Mouse (Mus musculus): ENCODE results near the gene Dok4. TPM values are rescaled to one million over a fixed set of nuclear protein-coding genes. Genes with fewer than 3 reads are reported as not detected.

Dok4 gene
- 16.3 and 16.8 TPM in 2 replicates for polyA plus RNA-seq (2016; fragmentation: Nextera tagmentation; extraction: Ambion mirVana)

DNA sequence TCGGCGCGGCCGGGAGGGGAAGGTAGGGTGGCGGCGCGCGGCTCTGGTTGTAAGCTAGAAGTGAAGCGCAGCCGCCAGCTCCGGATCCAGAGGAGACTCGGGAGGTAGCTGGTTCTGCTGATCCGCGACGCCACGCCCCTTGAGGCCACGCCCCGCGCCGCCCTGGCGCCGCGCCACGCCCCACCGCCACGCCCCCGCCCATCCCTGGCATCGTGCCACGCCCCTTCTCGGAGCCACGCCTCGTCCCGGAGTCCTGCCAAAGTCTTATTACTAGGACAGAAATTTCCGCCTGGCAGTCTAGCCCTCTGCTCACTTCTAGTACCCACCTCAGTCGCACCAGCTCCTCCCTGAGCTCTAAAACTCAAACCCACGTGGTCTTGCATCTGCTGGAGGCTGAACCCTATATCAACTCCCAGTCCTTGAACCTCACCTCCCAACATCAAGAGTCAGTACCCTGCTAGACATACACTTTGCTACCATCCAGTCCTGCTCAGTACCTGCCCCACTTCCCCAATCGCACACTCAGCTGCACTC is at the start of gene Dok4:
TSS of gene Dok4 (minus strand) at position 134 of the 534 bp plus-strand sequence.
- WGBS: 1% methylated on average over 37 of the region's 37 CpGs

DNA sequence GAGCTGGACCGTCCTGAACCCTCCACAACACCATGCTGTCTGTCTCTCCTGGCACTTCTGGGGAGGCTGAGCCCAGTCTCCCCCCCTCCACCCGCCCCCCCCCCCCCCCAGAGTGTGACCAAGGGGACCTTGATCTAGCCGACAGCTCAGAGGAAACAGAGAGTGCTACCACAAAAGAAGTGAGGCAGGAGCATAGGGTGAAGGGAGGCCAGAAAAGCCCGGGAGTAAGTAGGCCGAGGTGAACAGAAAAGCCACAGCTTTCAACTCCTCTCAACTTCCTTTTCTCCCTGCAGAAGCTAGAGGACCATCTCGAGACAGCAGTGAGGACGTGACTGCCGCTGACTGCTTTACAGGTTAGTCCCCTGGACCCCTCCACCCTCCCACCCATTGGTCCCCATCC is 47.3 kb upstream of the Dok4 start, which contains the start of gene Adgrg5:
TSS of gene Adgrg5 (plus strand) at position 290 of the 400 bp plus-strand sequence.
- Histone ChIP-seq H3K9me3 (no peaks in the 10 kb centered on the region), H3K4me3 (no peak within 1 kb of the TSS), H3K27ac (replicated peaks) (0 out of 2 replicates have a peak within 1 kb of the TSS, but pooled peaks have one; percentile 14), H3K27me3 (replicated peaks; ENCODE audit: low read depth, poor library complexity, severe bottlenecking) (peaks cover 11% of the 10 kb centered on the region; the same call in 1 of the 2 replicates), H3K36me3 (replicated peaks) (no peaks in the 10 kb centered on the region), H3K4me1 (peaks cover 18% of the 10 kb centered on the region)
- WGBS: 50% methylated on average over 8 of the region's 8 CpGs
- no peak for DNase-seq (ENCODE audit: low spot score)

More for the DNA sequence above, at the start of gene Dok4:
- H3K9me3 ChIP-seq: no peaks in the 10 kb centered on the region
- H3K27me3 ChIP-seq (replicated peaks; ENCODE audit: low read depth, poor library complexity, severe bottlenecking): peaks cover 37% of the 10 kb centered on the region
- H3K36me3 ChIP-seq (replicated peaks): no peaks in the 10 kb centered on the region
- H3K4me1 ChIP-seq: peaks cover 49% of the 10 kb centered on the region
- H3K27ac ChIP-seq (replicated peaks): peak within 1 kb of the TSS; percentile 77
- H3K4me3 ChIP-seq: peak within 1 kb of the TSS; percentile 77
- DNase-seq (ENCODE audit: low spot score): peak; percentile 95

DNA sequence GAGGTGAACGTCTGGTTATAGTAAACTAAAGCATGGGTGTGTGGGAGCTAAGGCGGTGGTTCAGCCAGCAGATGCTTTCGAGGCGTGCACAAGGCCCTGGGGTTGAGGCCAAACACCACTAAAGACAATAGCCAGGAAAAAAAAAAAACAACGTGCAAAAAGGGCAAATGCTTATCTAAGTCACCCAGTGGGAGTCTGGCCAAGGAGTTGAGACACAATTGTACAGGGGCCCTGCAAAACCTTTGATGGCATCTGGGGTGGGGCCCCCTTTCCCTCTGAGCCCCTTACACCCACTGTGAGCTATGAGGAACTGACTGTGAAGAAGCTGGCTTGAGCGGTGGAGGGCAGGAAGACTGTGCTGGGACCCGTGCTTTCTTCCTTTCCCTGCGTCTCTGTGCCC is 46.5 kb upstream of the Dok4 start:
- Histone ChIP-seq H3K27ac (replicated peaks) (peak overlapping the region; percentile 35; the same call in 1 of the 2 replicates), H3K36me3 (replicated peaks) (no peaks in the 10 kb centered on the region)

DNA sequence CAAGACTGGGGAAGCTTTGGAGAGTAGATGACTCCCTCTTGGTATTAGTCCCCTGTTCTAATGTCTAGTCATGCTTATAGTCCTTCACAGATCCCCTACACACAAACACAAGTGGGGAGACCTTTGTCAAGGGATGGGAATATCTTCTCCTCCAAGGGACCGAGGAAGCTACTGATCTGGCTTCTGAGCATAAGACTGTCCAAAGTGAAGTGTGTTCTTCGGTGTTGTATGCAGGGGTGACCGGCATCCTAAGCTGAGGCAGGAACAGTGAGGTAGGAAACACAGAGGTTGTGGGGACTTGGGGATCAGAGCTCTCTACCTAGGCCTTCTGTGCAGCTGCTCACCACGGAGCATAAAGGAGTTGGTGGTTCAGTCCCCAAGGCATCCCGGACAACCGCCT is 46.0 kb upstream of the Dok4 start:
- Histone ChIP-seq H3K27me3 (replicated peaks; ENCODE audit: low read depth, poor library complexity, severe bottlenecking) (peaks cover 13% of the 10 kb centered on the region; the same call in 1 of the 2 replicates), H3K27ac (replicated peaks) (peak overlapping the region; percentile 35; the same call in 1 of the 2 replicates), H3K9me3 (no peaks in the 10 kb centered on the region), H3K4me3 (no peak overlapping the region), H3K4me1 (peaks cover 26% of the 10 kb centered on the region), H3K36me3 (replicated peaks) (no peaks in the 10 kb centered on the region)
- 70% methylated on average over 6 of the region's 6 CpGs for WGBS
- DNase-seq (ENCODE audit: low spot score): no peak

More for the DNA sequence above, 46.5 kb upstream of the Dok4 start:
- 39% methylated on average over 8 of the region's 8 CpGs for WGBS
- no peaks in the 10 kb centered on the region for H3K9me3 ChIP-seq
- peaks cover 25% of the 10 kb centered on the region for H3K4me1 ChIP-seq
- no peak overlapping the region for H3K4me3 ChIP-seq
- DNase-seq (ENCODE audit: low spot score): no peak
- H3K27me3 ChIP-seq (replicated peaks; ENCODE audit: low read depth, poor library complexity, severe bottlenecking): peaks cover 13% of the 10 kb centered on the region; the same call in 1 of the 2 replicates

DNA sequence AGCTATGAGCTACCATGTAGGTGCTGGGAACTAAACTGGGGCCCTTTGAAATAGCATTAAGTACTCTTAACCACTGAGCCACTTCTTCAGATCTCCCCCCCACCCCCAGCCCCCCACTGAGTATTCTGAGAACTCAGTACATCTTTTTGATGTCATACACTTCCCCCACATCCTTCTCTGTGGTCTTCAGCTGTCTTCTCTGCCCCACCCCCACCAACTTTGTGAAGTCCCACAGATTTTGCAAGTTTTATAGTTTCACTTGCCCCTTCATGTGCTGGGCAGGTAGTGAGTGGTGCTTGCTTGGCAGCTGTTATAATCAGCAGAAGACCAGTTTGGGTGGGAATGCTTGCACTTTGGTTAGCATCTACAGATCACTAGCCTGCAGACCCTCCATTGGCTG is 43.1 kb upstream of the Dok4 start:
- Histone ChIP-seq H3K4me1 (peaks cover 55% of the 10 kb centered on the region), H3K36me3 (replicated peaks) (no peaks in the 10 kb centered on the region), H3K27me3 (replicated peaks; ENCODE audit: low read depth, poor library complexity, severe bottlenecking) (peaks cover 27% of the 10 kb centered on the region), H3K4me3 (no peak overlapping the region), H3K9me3 (no peaks in the 10 kb centered on the region), H3K27ac (replicated peaks) (no peak overlapping the region)
- no peak for DNase-seq (ENCODE audit: low spot score)

DNA sequence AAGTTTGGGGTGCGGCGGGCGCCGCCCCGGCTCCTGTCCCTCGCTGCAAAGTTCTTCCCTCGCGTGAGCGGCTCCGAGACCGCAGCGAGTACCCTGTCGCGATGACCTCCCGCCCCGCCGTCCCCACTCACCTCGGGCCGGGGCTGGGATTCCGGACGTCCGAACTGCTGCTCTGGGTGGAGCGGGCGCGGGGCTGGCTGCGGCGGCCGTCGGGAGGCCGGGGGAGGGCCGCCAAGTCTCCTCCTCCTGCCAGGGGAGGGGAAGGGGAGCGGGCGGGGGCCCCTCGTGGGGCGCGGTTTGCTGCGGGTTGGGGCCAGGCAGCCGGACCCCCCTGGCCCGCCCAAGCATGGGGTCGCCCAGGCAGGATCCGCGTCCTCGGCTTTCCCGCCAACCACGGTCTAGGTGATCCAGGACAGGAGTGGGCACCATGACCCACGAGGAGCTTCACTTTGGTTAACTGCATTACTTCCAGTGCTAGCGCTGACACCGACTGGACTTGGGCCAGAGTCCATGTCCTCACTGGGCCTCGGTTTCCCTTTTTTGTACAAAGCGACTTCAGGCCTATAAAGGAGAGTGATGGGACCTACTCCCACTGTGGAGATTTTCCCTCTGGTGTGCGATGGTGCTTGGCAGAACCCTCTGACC is 41.8 kb upstream of the Dok4 start, which contains the start of gene Ccdc102a:
TSS of gene Ccdc102a (minus strand) at position 248 of the 645 bp plus-strand sequence.
- H3K4me1 ChIP-seq: peaks cover 63% of the 10 kb centered on the region
- H3K4me3 ChIP-seq: peak within 1 kb of the TSS; percentile 96
- 2% methylated on average over 51 of the region's 51 CpGs for WGBS
- peaks cover 35% of the 10 kb centered on the region for H3K27me3 ChIP-seq (replicated peaks; ENCODE audit: low read depth, poor library complexity, severe bottlenecking)
- peak; percentile 79 for DNase-seq (ENCODE audit: low spot score)
- peaks cover 4% of the 10 kb centered on the region for H3K36me3 ChIP-seq (replicated peaks)
- H3K9me3 ChIP-seq: no peaks in the 10 kb centered on the region
- H3K27ac ChIP-seq (replicated peaks): peak within 1 kb of the TSS; percentile 98

DNA sequence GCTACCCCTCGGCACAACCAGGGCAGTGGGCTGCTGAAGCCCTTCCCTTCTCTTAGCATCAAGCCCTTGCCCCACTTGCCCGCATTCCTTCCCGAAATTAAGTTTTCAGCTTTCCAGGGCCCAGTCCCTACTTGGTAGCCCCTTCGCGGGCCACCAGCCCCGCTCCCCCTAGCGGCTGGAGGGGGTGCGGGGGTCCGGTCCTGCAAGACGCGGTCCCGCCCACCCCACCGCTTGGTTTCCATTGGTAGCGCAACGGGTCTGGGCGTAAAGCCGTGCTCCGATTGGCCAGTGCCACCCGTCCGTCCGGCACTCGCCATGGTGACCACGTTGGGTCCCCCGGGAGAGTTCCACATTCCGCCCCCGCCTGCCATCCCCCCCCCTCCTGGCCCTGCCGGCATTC is 41.2 kb upstream of the Dok4 start:
- DNase-seq (ENCODE audit: low spot score): peak; percentile 99
- Histone ChIP-seq H3K4me1 (peaks cover 60% of the 10 kb centered on the region), H3K36me3 (replicated peaks) (peaks cover 10% of the 10 kb centered on the region), H3K27me3 (replicated peaks; ENCODE audit: low read depth, poor library complexity, severe bottlenecking) (peaks cover 41% of the 10 kb centered on the region), H3K27ac (replicated peaks) (peak overlapping the region; percentile 98), H3K9me3 (no peaks in the 10 kb centered on the region), H3K4me3 (peak overlapping the region; percentile 96)
- WGBS: under 1% methylated on average over 27 of the region's 27 CpGs

DNA sequence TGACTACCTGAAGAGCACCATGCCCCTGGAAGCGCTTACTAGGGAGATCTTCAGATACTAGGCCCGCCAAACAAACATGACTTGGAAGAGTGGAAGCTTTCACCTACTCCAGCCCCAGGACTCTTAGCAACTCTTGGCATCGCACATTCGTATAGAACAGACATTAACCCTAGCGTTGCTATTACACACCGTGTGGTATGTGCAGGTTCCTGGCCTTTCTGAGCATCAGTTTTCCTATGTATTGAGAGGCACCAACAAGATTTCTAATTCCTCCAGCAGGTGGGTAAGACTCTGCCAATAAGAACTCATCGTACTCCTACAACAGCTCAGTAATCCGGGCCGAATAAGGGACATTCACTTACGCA is 40.8 kb upstream of the Dok4 start:
- WGBS: 9% methylated on average over 10 of the region's 10 CpGs
- Histone ChIP-seq H3K27ac (replicated peaks) (peak overlapping the region; percentile 98), H3K4me3 (peak overlapping the region; percentile 96), H3K9me3 (no peaks in the 10 kb centered on the region), H3K36me3 (replicated peaks) (peaks cover 15% of the 10 kb centered on the region), H3K4me1 (peaks cover 58% of the 10 kb centered on the region), H3K27me3 (replicated peaks; ENCODE audit: low read depth, poor library complexity, severe bottlenecking) (peaks cover 45% of the 10 kb centered on the region)
- no peak for DNase-seq (ENCODE audit: low spot score)

DNA sequence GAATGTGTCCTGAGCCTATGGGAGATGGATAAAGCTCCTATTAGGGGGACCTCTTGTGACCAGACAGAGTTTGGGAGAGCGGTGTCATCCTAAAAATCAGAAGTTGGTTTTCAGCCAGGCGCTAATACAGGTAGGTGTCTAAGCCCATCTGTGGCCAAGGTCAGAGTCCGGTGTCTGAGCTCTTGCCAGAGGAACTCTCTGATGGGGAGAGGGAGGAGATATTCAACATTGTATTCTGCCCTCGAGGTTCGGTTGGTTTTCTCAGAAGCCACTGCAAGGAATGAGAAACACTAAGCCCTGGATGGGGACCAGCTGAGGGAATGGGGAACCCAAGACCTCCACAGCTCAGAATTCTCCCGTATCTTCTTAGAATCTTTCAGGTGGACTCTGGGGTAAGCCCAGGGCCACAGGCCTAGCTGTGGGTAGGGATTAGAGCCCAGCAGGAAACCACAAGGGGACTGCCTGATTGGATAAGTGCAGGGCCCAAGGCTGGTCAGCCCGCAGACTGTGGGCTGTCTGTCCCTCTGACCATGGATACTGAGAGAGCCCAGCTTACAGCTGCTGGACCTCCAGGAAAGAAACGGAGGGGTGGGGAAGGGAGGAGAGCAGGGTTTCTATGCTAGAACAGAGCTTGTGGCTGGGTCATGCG is 40.3 kb upstream of the Dok4 start:
- Histone ChIP-seq H3K27me3 (replicated peaks; ENCODE audit: low read depth, poor library complexity, severe bottlenecking) (peaks cover 50% of the 10 kb centered on the region), H3K4me3 (peak overlapping the region; percentile 96), H3K36me3 (replicated peaks) (peaks cover 20% of the 10 kb centered on the region), H3K9me3 (no peaks in the 10 kb centered on the region), H3K4me1 (peaks cover 60% of the 10 kb centered on the region), H3K27ac (replicated peaks) (peak overlapping the region; percentile 98)
- whole genome bisulfite sequencing: 46% methylated on average over 9 of the region's 9 CpGs
- DNase-seq (ENCODE audit: low spot score): no peak

DNA sequence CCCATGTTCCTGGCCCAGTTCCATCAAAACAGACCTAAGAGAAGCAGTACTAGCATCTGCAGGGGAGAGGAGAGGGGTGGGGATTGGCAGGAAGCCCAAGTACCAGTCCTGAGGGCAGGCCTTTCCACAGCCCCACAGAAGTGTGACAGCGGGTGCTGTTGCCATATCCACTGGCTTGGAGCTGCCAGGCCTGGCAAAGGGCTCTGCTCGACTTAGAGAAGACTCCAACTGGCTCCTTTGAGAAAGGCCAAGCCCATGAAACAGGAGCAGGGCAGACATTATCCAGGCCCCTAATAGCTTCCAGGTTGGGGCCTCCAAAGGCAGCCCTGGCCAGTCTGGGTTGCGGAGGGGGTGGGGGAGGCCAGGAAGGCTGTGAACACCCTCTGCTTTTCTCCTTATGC is 38.6 kb upstream of the Dok4 start:
- peaks cover 53% of the 10 kb centered on the region for H3K27me3 ChIP-seq (replicated peaks; ENCODE audit: low read depth, poor library complexity, severe bottlenecking)
- no peaks in the 10 kb centered on the region for H3K9me3 ChIP-seq
- WGBS: 32% methylated on average over 3 of the region's 3 CpGs
- peaks cover 30% of the 10 kb centered on the region for H3K36me3 ChIP-seq (replicated peaks)
- H3K27ac ChIP-seq (replicated peaks): peak overlapping the region; percentile 80
- peak overlapping the region; percentile 41 for H3K4me3 ChIP-seq
- DNase-seq (ENCODE audit: low spot score): peak; percentile 85
- peaks cover 64% of the 10 kb centered on the region for H3K4me1 ChIP-seq

DNA sequence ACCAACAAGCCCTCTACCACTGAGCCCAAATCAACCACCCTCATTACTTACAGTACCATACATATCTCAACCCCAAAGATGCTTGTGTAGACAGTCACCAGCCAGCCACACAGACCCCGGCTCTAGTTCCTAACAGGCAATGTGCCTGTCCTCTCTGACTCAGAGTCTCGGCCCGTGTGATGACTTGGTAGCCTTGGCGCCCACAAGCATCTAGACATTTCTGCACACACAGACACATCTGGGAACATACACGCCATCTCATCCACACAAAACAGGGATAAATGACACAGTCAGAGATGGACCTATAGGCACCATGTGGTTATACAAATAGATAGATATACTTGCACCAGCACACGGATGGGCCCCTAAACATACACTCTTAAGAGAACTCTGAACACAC is 38.1 kb upstream of the Dok4 start:
- Histone ChIP-seq H3K9me3 (no peaks in the 10 kb centered on the region), H3K27ac (replicated peaks) (peak overlapping the region; percentile 80), H3K36me3 (replicated peaks) (peaks cover 35% of the 10 kb centered on the region), H3K4me3 (peak overlapping the region; percentile 65), H3K27me3 (replicated peaks; ENCODE audit: low read depth, poor library complexity, severe bottlenecking) (peaks cover 53% of the 10 kb centered on the region), H3K4me1 (peaks cover 64% of the 10 kb centered on the region)
- no peak for DNase-seq (ENCODE audit: low spot score)
- WGBS: 82% methylated on average over 6 of the region's 6 CpGs

DNA sequence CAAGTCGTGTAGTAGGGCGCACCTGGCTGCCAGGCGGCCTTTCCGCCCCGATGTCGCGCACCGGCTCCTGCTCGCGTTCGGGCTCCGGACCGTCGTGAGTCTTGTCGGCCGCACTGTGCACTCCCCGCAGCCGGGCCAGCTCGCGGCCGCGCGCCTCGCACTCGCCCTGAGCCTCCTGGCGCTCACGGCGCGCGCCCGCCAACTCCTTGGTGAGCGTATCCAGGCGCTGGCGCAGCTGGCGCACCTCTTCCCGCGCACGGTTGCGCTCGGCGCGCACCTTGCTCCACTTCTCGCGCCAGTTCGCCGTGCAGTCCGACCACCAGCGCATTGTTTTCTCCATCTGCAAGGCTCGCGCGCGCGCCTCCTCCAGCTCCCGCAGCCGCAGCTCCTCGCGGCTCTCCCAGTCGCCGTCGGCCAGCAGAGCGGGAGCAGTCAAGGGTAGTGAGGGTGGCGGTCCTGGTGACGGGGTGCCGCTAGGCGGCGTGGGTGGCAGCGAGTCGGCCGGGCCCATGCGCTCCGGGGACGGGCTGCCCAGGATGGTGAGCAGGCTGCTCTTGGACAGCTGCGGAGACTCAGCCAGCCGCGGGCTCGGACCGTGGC is 37.0 kb upstream of the Dok4 start:
- 5% methylated on average over 77 of the region's 77 CpGs for WGBS
- peak; percentile 89 for DNase-seq (ENCODE audit: low spot score)

More for the DNA sequence above, 37.0 kb upstream of the Dok4 start:
- no peaks in the 10 kb centered on the region for H3K9me3 ChIP-seq
- H3K4me3 ChIP-seq: peak overlapping the region; percentile 65
- H3K4me1 ChIP-seq: peaks cover 68% of the 10 kb centered on the region
- peaks cover 45% of the 10 kb centered on the region for H3K27me3 ChIP-seq (replicated peaks; ENCODE audit: low read depth, poor library complexity, severe bottlenecking)
- peak overlapping the region; percentile 80 for H3K27ac ChIP-seq (replicated peaks)
- H3K36me3 ChIP-seq (replicated peaks): peaks cover 43% of the 10 kb centered on the region
